Mouse (Mus musculus) forebrain, embryonic 14.5 days (tissue): ENCODE data around the gene Tenm3. TPM values are rescaled to one million over a fixed set of nuclear protein-coding genes. Genes with fewer than 3 reads are reported as not detected.

ENCODE experiments used
- ATAC-seq: fragments of 200-750 bp; cut with Nextera tagmentation; 2 replicates; pipeline ENCODE4 v1.8.0; 2017; ENCODE audit warnings: mild to moderate bottlenecking, moderate library complexity
- DNase-seq: peaks from one replicate; pipeline ENCODE4 v3.0.0-alpha.2; 2015; ENCODE audit warnings: low spot score
- H3K27ac ChIP-seq: fragments of 300-500 bp; sonication (generic); 2 replicates; pipeline ENCODE4 v1.5.1; 2014; ENCODE audit warnings: low read depth, mild to moderate bottlenecking, control low read depth, low read length, moderate library complexity
- H3K27me3 ChIP-seq: fragments of 300-500 bp; sonication (generic); replicated peaks from 2 replicates; pipeline ENCODE4 v1.6.1; 2014; ENCODE audit warnings: low read length, control low read depth, mixed read lengths; ENCODE audit not compliant: control insufficient read depth, insufficient read depth
- H3K36me3 ChIP-seq: fragments of 300-500 bp; sonication (generic); 2 replicates; pipeline ENCODE4 v1.6.1; 2014; ENCODE audit warnings: low read length, control low read depth; ENCODE audit not compliant: control insufficient read depth, insufficient read depth
- H3K4me1 ChIP-seq: fragments of 300-500 bp; sonication (generic); 2 replicates; pipeline ENCODE4 v1.6.1; 2014; ENCODE audit warnings: antibody characterized with exemption, low read length, control low read depth; ENCODE audit not compliant: control insufficient read depth, insufficient read depth
- H3K4me2 ChIP-seq: fragments of 300-500 bp; sonication (generic); 2 replicates; pipeline ENCODE4 v1.6.1; 2014; ENCODE audit warnings: mild to moderate bottlenecking, control low read depth, low read length
- H3K4me3 ChIP-seq: fragments of 300-500 bp; sonication (generic); 2 replicates; pipeline ENCODE4 v1.5.1; 2014; ENCODE audit warnings: low read depth, low read length, control low read depth
- H3K9ac ChIP-seq: fragments of 300-500 bp; sonication (generic); 2 replicates; pipeline ENCODE4 v1.6.1; 2014; ENCODE audit warnings: mild to moderate bottlenecking, low read length, control low read depth, moderate library complexity
- H3K9me3 ChIP-seq: fragments of 300-500 bp; sonication (generic); replicated peaks from 2 replicates; pipeline ENCODE4 v1.6.1; 2016; ENCODE audit warnings: low read length, control low read depth, mixed read lengths; ENCODE audit not compliant: control insufficient read depth
- WGBS: fragments of 180-500 bp; shearing (Covaris S2); extraction: QIAGEN DNeasy Blood & Tissue Kit; methylation state at CpG from one replicate; pipeline ENCODE4 v1.1.7; 2014; 5-methylcytosine and 5-hydroxymethylcytosine counted together
- polyA plus RNA-seq: library from polyadenylated mRNA; unstranded; fragments of >200 nt; fragmentation: Nextera tagmentation; extraction: Ambion mirVana; gene quantifications from 2 replicates; pipeline ENCODE4 v1.2.1, GENCODE M21; 2014

Tenm3 gene
- polyA plus RNA-seq, 1 experiment from 2014 or later = 12.5 TPM

DNA sequence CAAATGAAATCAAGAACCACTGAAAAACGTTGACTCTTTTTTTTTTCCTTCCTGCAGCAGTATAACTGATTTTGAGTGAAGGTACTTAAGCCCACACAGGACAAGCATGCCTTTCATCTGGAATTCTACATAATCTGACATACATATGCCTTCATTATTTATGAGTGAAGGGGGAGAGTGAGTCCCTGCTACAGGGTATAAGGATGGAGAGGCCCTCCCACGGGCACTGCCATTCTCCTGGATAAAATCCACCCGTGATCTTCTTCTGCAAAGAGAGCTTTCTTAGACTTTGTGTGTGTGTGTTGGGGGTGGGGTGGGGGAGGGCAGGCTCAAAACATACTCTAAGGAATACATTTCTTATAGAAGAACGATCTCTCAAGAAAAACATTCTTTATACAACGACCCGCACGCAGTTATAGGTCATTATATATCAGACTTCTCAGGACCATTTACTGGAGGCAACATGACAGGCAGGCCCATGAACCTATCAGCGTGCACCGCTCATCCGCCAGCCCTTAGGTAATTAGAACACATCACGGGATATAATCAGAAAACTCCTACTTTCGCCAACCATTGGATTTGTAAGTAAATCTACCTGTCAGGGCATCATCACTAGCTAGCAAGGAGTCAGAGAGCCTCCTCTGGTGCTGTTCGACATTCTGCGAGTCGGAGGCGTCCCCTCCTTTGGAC lies 77.1 kb downstream of the Tenm3 start:
- no peak overlapping the region for H3K4me3 ChIP-seq
- 77% methylated on average over 16 of the region's 16 CpGs for WGBS
- H3K27ac ChIP-seq = no peak overlapping the region
- no peak for ATAC-seq
- H3K9ac ChIP-seq = no peak overlapping the region
- no peaks in the 10 kb centered on the region for H3K27me3 ChIP-seq
- no peaks in the 10 kb centered on the region for H3K9me3 ChIP-seq
- no peaks in the 10 kb centered on the region for H3K36me3 ChIP-seq
- no peak for DNase-seq
- H3K4me2 ChIP-seq = no peak overlapping the region
- H3K4me1 ChIP-seq = peaks cover 3% of the 10 kb centered on the region; the same call in 1 of the 2 replicates

DNA sequence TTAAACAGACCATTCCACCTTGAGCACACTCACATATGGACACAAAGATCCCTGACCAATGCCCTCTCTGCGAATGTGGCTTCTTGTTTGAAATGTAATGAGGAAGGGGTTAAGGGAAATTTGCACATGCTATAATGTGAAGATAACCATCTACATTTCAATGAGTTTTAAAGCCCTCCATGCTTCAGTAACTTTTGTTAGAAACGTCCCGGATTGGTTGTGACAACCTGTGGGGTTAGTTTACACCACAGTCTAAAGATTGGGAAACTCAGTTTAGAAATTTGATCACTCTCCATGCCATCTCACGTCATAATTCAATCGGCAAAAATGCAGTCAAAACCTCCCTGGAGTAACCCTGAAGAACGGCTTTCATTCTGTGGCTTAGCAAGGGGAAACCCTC lies 78.5 kb downstream of the Tenm3 start:
- no peaks in the 10 kb centered on the region for H3K36me3 ChIP-seq
- DNase-seq (no peak), ATAC-seq (no peak)
- no peak overlapping the region for H3K4me3 ChIP-seq
- peaks cover 3% of the 10 kb centered on the region; the same call in 1 of the 2 replicates for H3K4me1 ChIP-seq
- no peak overlapping the region for H3K27ac ChIP-seq
- H3K27me3 ChIP-seq = no peaks in the 10 kb centered on the region
- H3K4me2 ChIP-seq = no peak overlapping the region
- H3K9me3 ChIP-seq = no peaks in the 10 kb centered on the region
- WGBS = 54% methylated on average over 6 of the region's 6 CpGs
- no peak overlapping the region for H3K9ac ChIP-seq

DNA sequence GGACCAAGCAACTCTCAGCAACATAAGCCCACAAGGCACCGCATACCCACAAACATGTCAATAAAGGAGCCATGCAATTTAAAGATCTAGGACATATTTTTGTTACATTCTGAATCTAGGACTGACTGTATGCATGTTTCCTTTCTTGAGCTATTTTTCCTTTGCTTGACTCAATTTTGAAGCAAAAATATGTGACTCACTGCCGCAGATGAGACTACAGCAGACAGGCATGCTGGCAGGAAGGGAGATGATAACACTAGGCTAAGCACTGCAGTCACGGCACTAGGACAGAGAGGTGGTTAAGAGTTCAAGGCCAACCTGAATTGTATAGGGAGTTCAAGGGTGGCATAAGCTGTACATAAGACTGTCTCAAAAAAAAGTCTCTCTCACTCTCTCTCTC lies 79.7 kb downstream of the Tenm3 start:
- no peaks in the 10 kb centered on the region for H3K9me3 ChIP-seq
- H3K4me2 ChIP-seq = no peak overlapping the region
- 89% methylated on average over 3 of the region's 3 CpGs for WGBS
- no peaks in the 10 kb centered on the region for H3K36me3 ChIP-seq
- H3K27ac ChIP-seq = no peak overlapping the region
- H3K4me3 ChIP-seq = no peak overlapping the region
- no peak for DNase-seq
- H3K9ac ChIP-seq = no peak overlapping the region
- peaks cover 3% of the 10 kb centered on the region; the same call in 1 of the 2 replicates for H3K4me1 ChIP-seq
- no peaks in the 10 kb centered on the region for H3K27me3 ChIP-seq
- ATAC-seq = no peak

DNA sequence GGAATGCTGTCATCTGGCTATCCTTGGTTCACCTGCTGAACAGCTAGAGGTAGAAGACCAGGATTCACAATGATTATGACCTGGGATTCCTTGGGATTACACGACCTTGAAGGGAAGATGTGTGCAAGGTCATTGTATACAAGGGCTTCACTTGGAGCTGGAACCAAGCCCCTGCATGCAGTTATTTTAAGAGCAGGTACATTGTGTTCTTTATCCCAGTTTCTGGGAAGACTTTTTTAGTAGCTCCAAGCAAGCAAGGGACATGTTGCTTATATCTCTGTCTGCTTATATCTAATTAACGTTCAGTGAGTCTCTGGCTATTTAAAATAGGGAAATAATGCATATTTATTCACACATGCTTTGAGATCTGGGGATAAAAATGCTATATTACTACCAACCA lies 86.9 kb downstream of the Tenm3 start:
- Histone ChIP-seq H3K36me3 (no peaks in the 10 kb centered on the region), H3K27me3 (no peaks in the 10 kb centered on the region), H3K4me1 (peaks cover 7% of the 10 kb centered on the region; the same call in 1 of the 2 replicates), H3K4me3 (no peak overlapping the region), H3K9ac (no peak overlapping the region), H3K9me3 (no peaks in the 10 kb centered on the region), H3K4me2 (no peak overlapping the region), H3K27ac (no peak overlapping the region)
- DNase-seq (no peak), ATAC-seq (no peak)
- WGBS = 73% methylated on average over 2 of the region's 2 CpGs

DNA sequence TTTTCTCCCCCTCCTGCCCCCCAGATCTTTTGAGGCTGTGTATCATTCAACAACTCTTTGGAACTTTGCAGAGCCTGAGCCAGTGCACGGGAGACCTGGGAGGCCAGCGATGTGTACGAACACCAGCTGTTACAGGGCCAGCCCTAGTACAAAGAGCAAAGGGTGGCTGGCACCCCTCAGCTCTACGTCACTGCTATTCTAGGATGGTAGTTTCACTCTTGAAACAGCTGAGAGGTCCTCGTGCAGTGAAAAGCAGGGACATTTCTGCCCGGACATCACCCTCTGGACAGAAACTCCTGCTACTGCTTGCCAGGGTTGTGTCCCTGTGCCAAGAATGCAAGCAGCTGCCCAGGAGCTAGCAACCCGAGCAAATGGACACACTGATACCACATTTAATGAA lies 88.3 kb downstream of the Tenm3 start:
- Histone ChIP-seq H3K9me3 (no peaks in the 10 kb centered on the region), H3K4me1 (peaks cover 7% of the 10 kb centered on the region; the same call in 1 of the 2 replicates), H3K36me3 (no peaks in the 10 kb centered on the region), H3K27ac (no peak overlapping the region), H3K4me3 (no peak overlapping the region), H3K27me3 (no peaks in the 10 kb centered on the region), H3K9ac (no peak overlapping the region), H3K4me2 (peak overlapping the region; percentile 21; the same call in 1 of the 2 replicates)
- DNase-seq (peak; percentile 55), ATAC-seq (peak; percentile 80)
- 12% methylated on average over 7 of the region's 7 CpGs for WGBS

DNA sequence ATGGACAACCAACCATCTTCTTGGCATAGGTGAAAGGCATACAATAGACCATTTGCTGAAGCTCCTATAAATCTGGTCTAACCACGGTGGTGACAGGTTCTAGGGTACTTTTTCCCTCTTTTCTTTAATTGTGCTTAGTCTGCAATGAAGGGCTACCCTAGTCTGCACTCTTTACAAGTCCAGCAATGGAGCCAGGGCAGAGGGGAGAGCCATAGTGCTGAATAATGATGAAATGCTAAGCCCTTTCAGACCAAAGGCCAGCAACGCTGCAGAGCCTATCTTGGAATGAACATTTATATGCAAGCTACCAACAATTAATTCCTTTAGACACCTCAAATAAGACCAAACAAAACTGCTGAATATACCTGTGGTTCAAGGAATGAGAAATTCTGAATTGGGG lies 88.8 kb downstream of the Tenm3 start:
- Histone ChIP-seq H3K27ac (no peak overlapping the region), H3K9me3 (no peaks in the 10 kb centered on the region), H3K4me2 (no peak overlapping the region; the same call in 1 of the 2 replicates), H3K27me3 (no peaks in the 10 kb centered on the region), H3K36me3 (no peaks in the 10 kb centered on the region), H3K4me3 (no peak overlapping the region), H3K9ac (no peak overlapping the region), H3K4me1 (peaks cover 7% of the 10 kb centered on the region; the same call in 1 of the 2 replicates)
- ATAC-seq (peak; percentile 23; the same call in 1 of the 2 replicates), DNase-seq (no peak)
- 33% methylated on average over 2 of the region's 2 CpGs for WGBS

DNA sequence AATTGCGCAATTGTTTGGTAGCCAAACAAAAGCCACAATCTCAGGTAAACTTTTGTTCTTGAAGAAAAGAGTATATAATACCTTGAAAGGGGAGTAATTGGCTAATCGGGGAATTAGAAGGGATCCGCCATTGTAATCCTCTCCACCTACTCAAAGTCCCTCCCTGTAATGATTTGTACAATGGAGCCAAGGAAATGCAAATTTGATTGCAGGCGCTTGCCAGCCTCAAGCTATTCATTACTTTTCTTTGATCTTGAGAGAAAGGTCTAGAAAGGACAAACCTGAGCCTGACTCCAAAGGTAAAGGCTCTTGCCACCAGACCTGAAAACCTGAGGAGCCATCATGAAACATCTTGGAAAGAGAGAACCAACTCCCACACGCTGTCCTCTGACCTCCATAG lies 91.8 kb downstream of the Tenm3 start:
- no peaks in the 10 kb centered on the region for H3K9me3 ChIP-seq
- H3K4me3 ChIP-seq = no peak overlapping the region
- no peak overlapping the region for H3K9ac ChIP-seq
- H3K27me3 ChIP-seq = no peaks in the 10 kb centered on the region
- no peak for ATAC-seq
- WGBS = 40% methylated on average over 5 of the region's 5 CpGs
- H3K4me2 ChIP-seq = no peak overlapping the region
- no peaks in the 10 kb centered on the region for H3K36me3 ChIP-seq
- no peak overlapping the region for H3K27ac ChIP-seq
- DNase-seq = no peak
- peaks cover 7% of the 10 kb centered on the region; the same call in 1 of the 2 replicates for H3K4me1 ChIP-seq

DNA sequence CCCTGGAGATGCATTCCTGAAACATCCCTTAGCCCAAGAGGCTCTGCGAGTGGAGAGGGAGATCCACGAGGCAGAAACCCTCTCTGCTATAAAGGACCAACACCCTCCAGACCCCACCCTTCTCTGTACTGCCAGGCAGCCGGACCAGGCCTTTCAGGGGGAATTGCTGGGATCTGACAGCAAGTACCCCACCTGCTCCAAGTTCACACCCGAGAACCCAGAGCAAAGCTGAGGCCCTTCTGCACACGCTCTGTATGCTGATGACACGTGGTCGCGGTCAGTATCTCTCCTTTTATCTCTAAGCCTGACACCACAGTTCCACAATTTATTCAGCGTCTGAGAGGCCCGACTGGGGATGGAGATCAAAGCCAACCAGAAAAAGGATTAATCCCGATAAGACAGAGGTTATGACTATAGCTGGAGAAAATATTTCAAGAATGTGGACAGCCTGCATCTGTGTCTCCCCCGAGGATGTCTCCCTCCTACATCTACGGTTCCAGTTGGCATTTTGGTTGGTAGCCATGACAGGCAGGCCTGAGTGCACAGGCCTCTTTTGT lies 95.2 kb downstream of the Tenm3 start:
- H3K27ac ChIP-seq = no peak overlapping the region
- 79% methylated on average over 13 of the region's 13 CpGs for WGBS
- DNase-seq = no peak
- no peak overlapping the region for H3K4me2 ChIP-seq
- no peaks in the 10 kb centered on the region for H3K4me1 ChIP-seq
- H3K9me3 ChIP-seq = no peaks in the 10 kb centered on the region
- no peak overlapping the region for H3K4me3 ChIP-seq
- no peaks in the 10 kb centered on the region for H3K36me3 ChIP-seq
- no peaks in the 10 kb centered on the region for H3K27me3 ChIP-seq
- ATAC-seq = no peak
- H3K9ac ChIP-seq = no peak overlapping the region

DNA sequence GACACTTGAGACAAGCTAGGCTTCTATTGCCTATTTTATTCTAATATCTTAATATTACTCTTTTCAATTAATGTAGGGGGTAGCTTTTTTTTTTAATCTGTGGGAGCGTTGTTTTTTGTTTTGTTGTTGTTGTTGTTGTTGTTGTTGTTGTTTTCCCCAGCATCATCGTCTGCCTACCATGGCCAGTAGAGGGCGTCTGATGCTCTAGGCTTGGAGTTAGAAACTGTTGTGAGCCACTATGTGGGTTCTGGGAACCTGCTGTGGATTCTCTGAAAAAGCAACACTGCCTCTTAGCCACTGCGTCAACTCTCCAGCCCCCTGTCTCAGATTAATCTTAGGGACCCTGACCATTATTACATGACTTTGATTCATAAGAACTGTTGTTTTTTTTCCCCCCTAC lies 99.8 kb downstream of the Tenm3 start:
- Histone ChIP-seq H3K27ac (no peak overlapping the region), H3K4me1 (peaks cover 13% of the 10 kb centered on the region), H3K9me3 (no peaks in the 10 kb centered on the region), H3K36me3 (no peaks in the 10 kb centered on the region), H3K4me2 (no peak overlapping the region), H3K27me3 (no peaks in the 10 kb centered on the region), H3K9ac (no peak overlapping the region), H3K4me3 (no peak overlapping the region)
- WGBS = 91% methylated on average over 4 of the region's 4 CpGs
- ATAC-seq (no peak), DNase-seq (no peak)
